Mouse (Mus musculus) MEL (cell line): ENCODE measurements around the gene Sla2.

Experiments
- CTCF ChIP-seq, 3 experiments: IDR thresholded peaks in 2 of 3; conservative IDR thresholded peaks in 1 of 3; 2 replicates each; pipeline ENCODE4 v1.5.1; 2011 to 2012; ENCODE audit warnings: low read length in 3 of 3, low read depth in 2 of 3, mild to moderate bottlenecking in 2 of 3, improper control_type of control experiment in 1 of 3, inconsistent platforms in 1 of 3, mixed read lengths in 1 of 3, moderate library complexity in 1 of 3; ENCODE audit not compliant: control insufficient read depth in 1 of 3, insufficient read depth in 1 of 3, poor library complexity in 1 of 3, severe bottlenecking in 1 of 3
- EP300 ChIP-seq, 2 experiments: IDR thresholded peaks; 2 replicates each; pipeline ENCODE4 v1.6.1; 2011; ENCODE audit warnings: improper control_type of control experiment in 2 of 2, low read length in 2 of 2, low read depth in 1 of 2, mild to moderate bottlenecking in 1 of 2
- USF1 ChIP-seq: IDR thresholded peaks from 2 replicates; pipeline ENCODE4 v1.6.1; 2014; ENCODE audit warnings: low read depth, mild to moderate bottlenecking, inconsistent platforms, low read length, improper control_type of control experiment, moderate library complexity

GRCm38 (mm10) chr2:156886084-156886631 lies 834 bp downstream of the Sla2 start:
- TF ChIP-seq EP300 (IDR thresholded peaks at IDR 0.05; ENCODE audit: low read depth in 1 of 2, low read length in 2 of 2) = no peak
- TF ChIP-seq CTCF (IDR thresholded peaks at IDR 0.05 in 2 of 3, conservative IDR thresholded peaks at IDR 0.05 in 1 of 3; ENCODE audit: control insufficient read depth in 1 of 3, insufficient read depth in 1 of 3, low read depth in 2 of 3, low read length in 3 of 3, poor library complexity in 1 of 3, severe bottlenecking in 1 of 3) = no peak
- TF ChIP-seq USF1 = no peak
